Mouse (Mus musculus) intestine, postnatal 0 days (tissue): ENCODE results near the gene Ccdc152. TPM values are rescaled to one million over a fixed set of nuclear protein-coding genes. Genes with fewer than 3 reads are reported as not detected.

Experiments used
- ATAC-seq: fragments of 200-750 bp; cut with Nextera tagmentation; 2 replicates; pipeline ENCODE4 v1.8.0; 2017; ENCODE audit warnings: mild to moderate bottlenecking, moderate TSS enrichment, moderate library complexity
- H3K27ac ChIP-seq: fragments of 300-500 bp; sonication (generic); 2 replicates; pipeline ENCODE4 v1.5.1; 2014; ENCODE audit warnings: mild to moderate bottlenecking, low read depth, low read length, moderate library complexity
- H3K27me3 ChIP-seq: fragments of 300-500 bp; sonication (generic); replicated peaks from 2 replicates; pipeline ENCODE4 v1.6.1; 2014; ENCODE audit warnings: low read length, mixed read lengths; ENCODE audit not compliant: control insufficient read depth, insufficient read depth
- H3K36me3 ChIP-seq: fragments of 300-500 bp; sonication (generic); 2 replicates; pipeline ENCODE4 v1.6.1; 2014; ENCODE audit warnings: mild to moderate bottlenecking, moderate library complexity; ENCODE audit not compliant: control insufficient read depth, insufficient read depth
- H3K4me1 ChIP-seq: fragments of 300-500 bp; sonication (generic); replicated peaks from 2 replicates; pipeline ENCODE4 v1.6.1; 2014; ENCODE audit warnings: antibody characterized with exemption, low read length, mixed read lengths; ENCODE audit not compliant: control insufficient read depth, insufficient read depth
- H3K4me2 ChIP-seq: fragments of 300-500 bp; sonication (generic); replicated peaks from 2 replicates; pipeline ENCODE4 v1.6.1; 2014; ENCODE audit warnings: low read depth, mild to moderate bottlenecking, moderate library complexity
- H3K4me3 ChIP-seq: fragments of 300-500 bp; sonication (generic); 2 replicates; pipeline ENCODE4 v1.5.1; 2014; ENCODE audit warnings: low read depth, low read length
- H3K9ac ChIP-seq: fragments of 300-500 bp; sonication (generic); 2 replicates; pipeline ENCODE4 v1.6.1; 2014; ENCODE audit warnings: mild to moderate bottlenecking, low read depth, low read length
- H3K9me3 ChIP-seq: fragments of 300-500 bp; sonication (generic); 2 replicates; pipeline ENCODE4 v1.6.1; 2016; ENCODE audit warnings: mixed run types; ENCODE audit not compliant: control insufficient read depth
- CTCF ChIP-seq: sonication (generic); IDR thresholded peaks from 2 replicates; pipeline ENCODE4 v1.5.1; 2016; ENCODE audit warnings: low read depth, mild to moderate bottlenecking, control low read depth, antibody characterized with exemption, moderate library complexity
- WGBS: fragments of 180-500 bp; shearing (Covaris S2); extraction: QIAGEN DNeasy Blood & Tissue Kit; methylation state at CpG from one replicate; pipeline ENCODE4 v1.1.7; 2014; 5-methylcytosine and 5-hydroxymethylcytosine counted together
- polyA plus RNA-seq: library from polyadenylated mRNA; unstranded; fragments of >200 nt; fragmentation: Nextera tagmentation; extraction: Ambion mirVana; gene quantifications from 2 replicates; pipeline ENCODE4 v1.2.1, GENCODE M21; 2015

The Ccdc152 gene
- 4.8 and 5.7 TPM in 2 replicates for polyA plus RNA-seq

DNA sequence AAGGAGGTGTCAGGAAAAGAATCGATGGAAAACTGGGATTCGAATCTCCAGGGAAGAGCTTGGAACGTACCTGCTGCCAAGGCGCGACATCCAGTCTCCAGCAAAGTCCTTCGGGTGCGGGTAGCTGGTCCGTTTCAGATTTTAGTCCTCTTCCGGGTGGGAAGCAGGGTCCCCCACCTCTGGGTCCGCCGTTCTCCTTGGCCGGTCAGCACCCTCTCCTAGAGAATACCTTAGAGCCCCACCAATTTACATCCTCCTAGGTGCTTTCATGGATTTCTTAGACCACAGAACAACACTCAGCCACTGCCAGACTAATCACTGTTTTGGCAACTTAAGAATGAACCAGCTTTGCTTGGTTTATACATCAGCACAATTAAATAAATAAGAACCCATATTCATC is at the start of gene Ccdc152:
Gene Ccdc152 (minus strand): TSS at position 101 of the 400 bp plus-strand sequence.
- H3K27ac ChIP-seq = no peak within 1 kb of the TSS
- no peak within 1 kb of the TSS for H3K9ac ChIP-seq
- 94% methylated on average over 12 of the region's 12 CpGs for WGBS
- H3K36me3 ChIP-seq = no peaks in the 10 kb centered on the region
- H3K9me3 ChIP-seq = no peaks in the 10 kb centered on the region
- ATAC-seq = no peak
- H3K4me2 ChIP-seq = no peak within 1 kb of the TSS
- no peaks in the 10 kb centered on the region for H3K4me1 ChIP-seq
- H3K27me3 ChIP-seq = no peaks in the 10 kb centered on the region
- no peak within 1 kb of the TSS for H3K4me3 ChIP-seq
- TF ChIP-seq CTCF = no peak

DNA sequence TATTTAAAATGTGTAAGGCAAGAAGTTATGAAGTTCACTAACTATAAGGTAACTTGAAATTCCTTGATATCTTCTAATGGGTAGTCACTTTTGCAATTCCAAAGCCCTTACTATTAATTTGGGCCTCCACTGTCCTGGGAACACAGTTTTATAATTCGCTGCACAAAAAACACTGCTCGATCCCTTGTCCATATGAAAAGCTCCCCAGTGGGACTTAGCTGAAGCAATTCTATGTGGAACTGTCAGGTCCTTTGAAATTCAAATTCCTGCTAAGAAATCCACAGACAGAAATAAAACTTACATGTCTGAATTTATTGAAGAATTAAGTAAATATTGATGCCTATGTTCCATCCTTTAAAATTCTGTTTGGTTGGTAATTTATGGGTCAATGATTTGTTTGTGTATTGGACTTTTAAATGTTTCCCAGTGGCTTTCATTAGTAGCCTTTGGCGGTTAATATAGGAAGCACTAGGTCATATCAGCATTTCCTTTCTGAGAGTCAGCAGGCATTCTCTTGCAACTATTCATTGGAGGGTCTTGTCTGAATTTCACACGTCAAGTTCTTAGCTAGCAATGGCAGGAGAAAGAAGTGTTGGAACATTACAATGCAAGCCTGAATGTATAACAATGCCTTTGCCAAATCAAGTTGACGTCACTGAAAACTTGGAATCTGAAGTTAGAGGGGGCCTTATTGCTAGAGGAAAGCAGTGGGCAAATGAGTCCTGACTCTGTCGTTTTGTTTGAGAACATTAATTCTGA is 46.2 kb upstream of the Ccdc152 start:
- no peak for ATAC-seq
- H3K4me3 ChIP-seq = no peak overlapping the region
- no peaks in the 10 kb centered on the region for H3K9me3 ChIP-seq
- no peak overlapping the region for H3K9ac ChIP-seq
- no peaks in the 10 kb centered on the region for H3K27me3 ChIP-seq
- H3K36me3 ChIP-seq = no peaks in the 10 kb centered on the region
- TF ChIP-seq CTCF = no peak
- H3K27ac ChIP-seq = no peak overlapping the region
- H3K4me2 ChIP-seq = no peak overlapping the region
- H3K4me1 ChIP-seq = no peaks in the 10 kb centered on the region
- WGBS = 76% methylated on average over 6 of the region's 6 CpGs

DNA sequence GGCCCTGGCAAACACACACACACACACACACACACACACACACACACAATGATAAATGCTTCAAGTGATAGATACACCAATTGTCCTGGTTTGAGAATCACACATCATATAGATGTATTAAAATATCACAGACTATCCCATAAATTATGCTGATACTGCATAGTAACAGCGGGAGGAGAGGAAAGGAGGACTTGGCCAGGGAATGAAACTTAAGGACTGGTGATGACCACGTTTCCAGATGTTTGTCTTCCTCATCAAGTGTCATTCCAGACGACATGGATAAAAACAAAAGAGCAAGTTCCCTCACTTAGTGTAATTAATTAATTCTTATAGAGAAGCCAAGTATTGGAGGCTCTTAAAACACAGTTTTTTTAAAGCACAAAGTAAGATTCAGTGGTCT is 43.4 kb upstream of the Ccdc152 start:
- TF ChIP-seq CTCF = no peak
- Histone ChIP-seq H3K27ac (no peak overlapping the region), H3K4me3 (no peak overlapping the region), H3K4me1 (no peaks in the 10 kb centered on the region), H3K4me2 (no peak overlapping the region), H3K9ac (no peak overlapping the region), H3K9me3 (no peaks in the 10 kb centered on the region), H3K27me3 (no peaks in the 10 kb centered on the region), H3K36me3 (no peaks in the 10 kb centered on the region)
- ATAC-seq = no peak
- 56% methylated on average over 3 of the region's 3 CpGs for WGBS

DNA sequence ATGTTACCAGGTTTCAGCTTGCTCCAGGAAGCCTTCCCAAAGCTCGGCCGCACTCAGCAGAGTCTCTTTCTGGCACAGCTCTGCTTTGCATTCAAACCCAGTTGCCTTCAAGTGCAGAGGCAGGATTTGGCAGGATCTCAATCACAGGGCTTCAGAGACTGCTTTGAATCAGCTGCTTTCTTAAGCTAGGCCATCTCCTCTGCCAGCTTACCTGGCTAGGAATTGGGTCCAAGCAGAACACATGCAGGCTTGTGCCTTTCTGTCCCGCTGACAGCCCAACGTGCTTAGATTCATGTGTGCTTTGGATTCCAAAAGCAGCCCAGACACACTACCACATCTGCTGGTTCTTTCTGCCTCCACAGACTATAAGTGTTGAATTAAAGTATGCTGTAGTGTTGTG is 41.2 kb upstream of the Ccdc152 start:
- Histone ChIP-seq H3K4me3 (no peak overlapping the region), H3K4me2 (no peak overlapping the region), H3K4me1 (no peaks in the 10 kb centered on the region), H3K27me3 (no peaks in the 10 kb centered on the region), H3K9me3 (no peaks in the 10 kb centered on the region), H3K36me3 (peaks cover 4% of the 10 kb centered on the region; the same call in 1 of the 2 replicates), H3K9ac (no peak overlapping the region), H3K27ac (no peak overlapping the region)
- no peak for TF ChIP-seq CTCF
- ATAC-seq = no peak
- WGBS = 87% methylated on average over 4 of the region's 4 CpGs

DNA sequence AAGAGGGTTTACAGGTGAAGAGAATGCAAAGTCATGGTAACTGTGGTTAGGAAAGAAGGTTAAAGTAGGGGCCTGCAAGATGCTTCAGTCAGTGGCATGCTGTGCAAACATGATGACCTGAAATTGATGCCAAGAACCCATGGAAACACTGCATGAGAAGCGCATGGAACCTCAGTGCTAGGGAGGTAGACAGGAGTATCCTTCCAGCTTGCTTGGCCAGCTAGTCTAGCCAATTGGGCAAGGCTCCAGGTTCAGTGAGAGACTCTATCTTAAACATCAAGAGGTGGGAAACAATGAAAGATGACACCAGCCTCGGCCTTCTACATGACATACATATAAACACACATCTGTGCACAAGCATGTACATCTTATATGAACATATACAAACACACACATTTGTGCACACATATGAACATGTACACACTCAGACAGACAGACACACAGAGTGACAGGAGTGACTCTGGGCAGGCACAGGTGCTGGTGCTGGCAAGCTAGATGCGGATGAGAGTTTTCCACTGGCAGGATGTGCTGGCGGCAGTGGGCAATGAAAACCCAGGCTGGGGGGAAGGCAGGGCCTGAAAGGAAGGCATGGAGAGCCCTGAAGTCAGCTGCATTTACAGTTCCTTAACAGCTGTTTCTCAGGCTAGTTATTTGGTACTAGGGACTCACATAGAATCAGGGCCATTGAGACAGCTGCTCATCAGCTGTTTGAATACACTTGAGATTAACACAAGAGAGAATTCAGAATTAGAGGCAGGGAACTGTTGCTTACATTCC is 38.7 kb upstream of the Ccdc152 start:
- H3K27ac ChIP-seq = no peak overlapping the region
- no peak for TF ChIP-seq CTCF
- H3K4me1 ChIP-seq = no peaks in the 10 kb centered on the region
- H3K36me3 ChIP-seq = peaks cover 19% of the 10 kb centered on the region
- no peak overlapping the region for H3K4me3 ChIP-seq
- ATAC-seq = no peak
- WGBS = 75% methylated on average over 4 of the region's 4 CpGs
- H3K9ac ChIP-seq = no peak overlapping the region
- no peak overlapping the region for H3K4me2 ChIP-seq
- no peaks in the 10 kb centered on the region for H3K9me3 ChIP-seq
- no peaks in the 10 kb centered on the region for H3K27me3 ChIP-seq

DNA sequence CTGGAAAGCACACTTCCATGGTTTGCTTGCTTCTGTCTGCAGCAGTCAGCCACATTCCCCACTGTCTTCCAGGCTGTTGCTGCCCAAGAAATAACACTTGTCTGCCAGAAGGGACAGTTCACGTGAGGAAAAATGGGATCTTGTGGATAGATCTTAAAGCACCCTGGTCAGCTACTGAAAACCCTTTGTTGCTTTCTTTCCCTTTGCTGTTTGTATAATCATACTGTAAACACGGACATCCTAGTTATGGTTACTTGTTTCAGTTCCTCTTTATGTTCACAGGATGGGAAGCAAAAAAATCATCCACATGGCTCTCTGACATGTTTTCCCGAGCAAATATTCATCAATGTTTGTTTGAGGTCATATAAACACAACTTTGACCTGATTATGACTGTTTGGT is 36.5 kb upstream of the Ccdc152 start:
- no peak for ATAC-seq
- 73% methylated on average over 3 of the region's 3 CpGs for WGBS
- no peak overlapping the region for H3K9ac ChIP-seq

More for the DNA sequence above, 36.5 kb upstream of the Ccdc152 start:
- Histone ChIP-seq H3K27ac (no peak overlapping the region), H3K4me2 (no peak overlapping the region), H3K9me3 (no peaks in the 10 kb centered on the region), H3K36me3 (peaks cover 20% of the 10 kb centered on the region), H3K4me3 (no peak overlapping the region), H3K4me1 (no peaks in the 10 kb centered on the region), H3K27me3 (no peaks in the 10 kb centered on the region)
- no peak for TF ChIP-seq CTCF
